Comparison of ENCODE assay signal across 18 mouse cellular contexts in genomic region chr10:126813051-126813593, GRCm38 (mm10).
DNase-seq lines count a peak whose midpoint lies in the region; ATAC-seq and TF ChIP-seq lines count a peak whose summit lies in the region.
"Had no signal": no experiment of that assay in that cellular context is flagged by ENCODE, and none has a peak within 500 bp of the region (broad histone marks: within the 10 kb centered on the region; RNA-seq: fewer than 3 reads in every experiment).

No protein-coding gene starts in this region.

- TF ChIP-seq EP300 in heart, adult 2 months (IDR thresholded peaks at IDR 0.05; ENCODE audit: insufficient read depth, low read depth, low read length): no peak
- no peak for TF ChIP-seq EP300 in MEL (IDR thresholded peaks at IDR 0.05; ENCODE audit: low read depth in 1 of 2, low read length in 2 of 2)

- TF ChIP-seq POLR2A in heart, adult 2 months (IDR thresholded peaks at IDR 0.05; ENCODE audit: insufficient read depth, low read depth, low read length): no peak
- TF ChIP-seq POLR2A in MEL (IDR thresholded peaks at IDR 0.05; ENCODE audit: control insufficient read depth in 1 of 2, insufficient read depth in 1 of 2, low read depth in 1 of 2, low read length in 2 of 2, poor library complexity in 1 of 2): no peak

- H3K79me2 ChIP-seq in heart, adult 2 months (replicated peaks; ENCODE audit: control insufficient read depth, insufficient read depth, low read length): no peaks in the 10 kb centered on the region
- H3K79me2 ChIP-seq in MEL (ENCODE audit: control insufficient read depth, insufficient read depth, low read length, poor library complexity): no peaks in the 10 kb centered on the region

- no peak overlapping the region for H3K27ac ChIP-seq in heart, adult 2 months
- H3K27ac ChIP-seq in midbrain, embryonic 11.5 days (ENCODE audit: low read depth, low read length): no peak overlapping the region
- H3K27ac ChIP-seq in midbrain, embryonic 10.5 days (replicated peaks): no peak overlapping the region
- H3K27ac ChIP-seq in MEL (ENCODE audit: control insufficient read depth, low read depth, low read length): no peak overlapping the region
- H3K27ac ChIP-seq: embryonic facial prominence, embryonic 10.5 days; hindbrain, embryonic 15.5 days; limb, embryonic 13.5 days had no signal

- peak; percentile 55 for TF ChIP-seq CTCF in heart, adult 2 months (IDR thresholded peaks at IDR 0.05)
- TF ChIP-seq CTCF in MEL (IDR thresholded peaks at IDR 0.05 in 2 of 3, conservative IDR thresholded peaks at IDR 0.05 in 1 of 3; ENCODE audit: control insufficient read depth in 1 of 3, insufficient read depth in 1 of 3, low read depth in 2 of 3, low read length in 3 of 3, poor library complexity in 1 of 3, severe bottlenecking in 1 of 3): peak; percentile 42 to 51 (median 45)

- H3K4me3 ChIP-seq in heart, adult 2 months: no peak overlapping the region
- H3K4me3 ChIP-seq in midbrain, embryonic 11.5 days (ENCODE audit: low read depth, low read length): no peak overlapping the region
- no peak overlapping the region for H3K4me3 ChIP-seq in midbrain, embryonic 10.5 days
- H3K4me3 ChIP-seq in MEL (ENCODE audit: control insufficient read depth in 1 of 2, insufficient read depth in 1 of 2, low read depth in 2 of 2, low read length in 2 of 2): no peak overlapping the region
- H3K4me3 ChIP-seq: embryonic facial prominence, embryonic 10.5 days; hindbrain, embryonic 15.5 days; limb, embryonic 13.5 days had no signal

- H3K4me2 ChIP-seq in midbrain, embryonic 11.5 days: no peak overlapping the region
- H3K4me2 ChIP-seq: hindbrain, embryonic 15.5 days; limb, embryonic 13.5 days had no signal

- intact Hi-C loops in heart, adult 2 months (cut with DNase I): no loop called here
- intact Hi-C loops in heart, postnatal 14 days (cut with DNase I): no loop called here

- no peaks in the 10 kb centered on the region for H3K36me3 ChIP-seq in heart, adult 2 months (ENCODE audit: control insufficient read depth, insufficient read depth, low read length)
- no peaks in the 10 kb centered on the region for H3K36me3 ChIP-seq in midbrain, embryonic 11.5 days (ENCODE audit: control insufficient read depth, insufficient read depth, low read length)
- no peaks in the 10 kb centered on the region for H3K36me3 ChIP-seq in midbrain, embryonic 10.5 days
- no peaks in the 10 kb centered on the region for H3K36me3 ChIP-seq in MEL (ENCODE audit: control insufficient read depth in 1 of 2, insufficient read depth in 2 of 2, low read length in 2 of 2)
- H3K36me3 ChIP-seq in splenic B cell, adult 2 months (ENCODE audit: control insufficient read depth, insufficient read depth, low read length, poor library complexity, severe bottlenecking): no peaks in the 10 kb centered on the region
- H3K36me3 ChIP-seq: embryonic facial prominence, embryonic 10.5 days; G1E; hindbrain, embryonic 15.5 days; limb, embryonic 13.5 days had no signal

- TF ChIP-seq RAD21 in MEL (IDR thresholded peaks at IDR 0.05; ENCODE audit: low read depth, low read length): peak; percentile 26; the same call in 1 of the 2 replicates

- H3K9me3 ChIP-seq in midbrain, embryonic 11.5 days (ENCODE audit: control insufficient read depth, low read length): no peaks in the 10 kb centered on the region
- no peaks in the 10 kb centered on the region for H3K9me3 ChIP-seq in midbrain, embryonic 10.5 days (replicated peaks)
- H3K9me3 ChIP-seq in MEL (replicated peaks; ENCODE audit: insufficient read depth, low read length): no peaks in the 10 kb centered on the region
- H3K9me3 ChIP-seq: embryonic facial prominence, embryonic 10.5 days; hindbrain, embryonic 15.5 days; limb, embryonic 13.5 days had no signal

- no peaks in the 10 kb centered on the region for H3K27me3 ChIP-seq in heart, adult 2 months (ENCODE audit: control insufficient read depth, insufficient read depth, low read length)
- H3K27me3 ChIP-seq in midbrain, embryonic 11.5 days (ENCODE audit: control insufficient read depth, insufficient read depth, low read length): no peaks in the 10 kb centered on the region
- no peaks in the 10 kb centered on the region for H3K27me3 ChIP-seq in midbrain, embryonic 10.5 days (ENCODE audit: low read depth, poor library complexity, severe bottlenecking)
- H3K27me3 ChIP-seq in MEL (ENCODE audit: control insufficient read depth in 1 of 2, insufficient read depth in 2 of 2, low read length in 2 of 2): no peaks in the 10 kb centered on the region; a peak in 1 of 4 replicates
- no peaks in the 10 kb centered on the region for H3K27me3 ChIP-seq in splenic B cell, adult 2 months (ENCODE audit: control insufficient read depth, insufficient read depth, low read length, poor library complexity, severe bottlenecking)
- H3K27me3 ChIP-seq: hindbrain, embryonic 15.5 days; limb, embryonic 13.5 days had no signal

- DNase-seq in heart, adult 2 months: no peak
- no peak for DNase-seq in heart, postnatal 14 days
- DNase-seq in midbrain, embryonic 11.5 days (ENCODE audit: low spot score, missing footprints): peak; percentile 61
- DNase-seq in midbrain, embryonic 10.5 days (ENCODE audit: low spot score): no peak
- peak; percentile 40 for DNase-seq in MEL (ENCODE audit: low read depth, low spot score)
- DNase-seq in splenic B cell, adult 2 months (ENCODE audit: low read depth, low spot score): peak; percentile 30
- DNase-seq in frontal cortex, postnatal 10 days (ENCODE audit: low spot score in 2 of 2): no peak
- no peak for DNase-seq in T-cell, adult 2 months (ENCODE audit: low spot score)
- DNase-seq: cerebellum, adult 8-10 months; gastrocnemius, postnatal 10 days; right cerebral cortex, postnatal 14 days; thymus, postnatal 4 days had no signal

- no peak overlapping the region for H3K9ac ChIP-seq in heart, adult 2 months (ENCODE audit: low read depth, low read length)
- no peak overlapping the region for H3K9ac ChIP-seq in midbrain, embryonic 11.5 days (ENCODE audit: low read length)
- H3K9ac ChIP-seq in MEL (ENCODE audit: control insufficient read depth, low read depth, low read length, poor library complexity, severe bottlenecking): no peak overlapping the region
- H3K9ac ChIP-seq: hindbrain, embryonic 15.5 days; limb, embryonic 13.5 days had no signal

- WGBS in heart, adult 2 months: 91% methylated on average over 6 of the region's 6 CpGs
- WGBS in midbrain, embryonic 11.5 days: 91% methylated on average over 6 of the region's 6 CpGs
- 89% methylated on average over 6 of the region's 6 CpGs for WGBS in midbrain, embryonic 10.5 days

- no peaks in the 10 kb centered on the region for H3K4me1 ChIP-seq in heart, adult 2 months (ENCODE audit: control insufficient read depth, insufficient read depth, low read length)
- peaks cover 4% of the 10 kb centered on the region; the same call in 1 of the 2 replicates for H3K4me1 ChIP-seq in midbrain, embryonic 11.5 days (ENCODE audit: control insufficient read depth, insufficient read depth, low read length)
- peaks cover 5% of the 10 kb centered on the region for H3K4me1 ChIP-seq in midbrain, embryonic 10.5 days
- no peaks in the 10 kb centered on the region for H3K4me1 ChIP-seq in MEL (ENCODE audit: control insufficient read depth in 1 of 2, insufficient read depth in 2 of 2, low read length in 2 of 2)
- H3K4me1 ChIP-seq: embryonic facial prominence, embryonic 10.5 days had no signal

- ATAC-seq in midbrain, embryonic 11.5 days (ENCODE audit: low FRiP score): no peak
- ATAC-seq: activated CD4-positive, CD25-positive, alpha-beta regulatory T cell, adult 4 months; midbrain, embryonic 16.5 days had no signal

TF ChIP-seq in MEL, 35 proteins besides CTCF, POLR2A, EP300 and RAD21:
- TF ChIP-seq HCFC1 (IDR thresholded peaks at IDR 0.05; ENCODE audit: low read depth, low read length) (no peak), NELFE (IDR thresholded peaks at IDR 0.05; ENCODE audit: low read depth, low read length) (no peak), SMC3 (IDR thresholded peaks at IDR 0.05; ENCODE audit: low read depth, low read length) (peak; percentile 31; the same call in 1 of the 2 replicates), POLR2AphosphoS2 (IDR thresholded peaks at IDR 0.05; ENCODE audit: low read length) (no peak)

Comparison
In these comparisons a context has a peak if more than half of its experiments do, and no peak if none do; other contexts are left out.
1. DNase-seq: peak in midbrain, embryonic 11.5 days (single experiment), MEL (single experiment) and splenic B cell, adult 2 months (single experiment); none in heart, adult 2 months (0 of 2), heart, postnatal 14 days (0 of 2), midbrain, embryonic 10.5 days (single experiment), frontal cortex, postnatal 10 days (0 of 2) and T-cell, adult 2 months (single experiment).